Mouse (Mus musculus): ENCODE measurements around the gene Tnip1.

Gene Tnip1

DNA sequence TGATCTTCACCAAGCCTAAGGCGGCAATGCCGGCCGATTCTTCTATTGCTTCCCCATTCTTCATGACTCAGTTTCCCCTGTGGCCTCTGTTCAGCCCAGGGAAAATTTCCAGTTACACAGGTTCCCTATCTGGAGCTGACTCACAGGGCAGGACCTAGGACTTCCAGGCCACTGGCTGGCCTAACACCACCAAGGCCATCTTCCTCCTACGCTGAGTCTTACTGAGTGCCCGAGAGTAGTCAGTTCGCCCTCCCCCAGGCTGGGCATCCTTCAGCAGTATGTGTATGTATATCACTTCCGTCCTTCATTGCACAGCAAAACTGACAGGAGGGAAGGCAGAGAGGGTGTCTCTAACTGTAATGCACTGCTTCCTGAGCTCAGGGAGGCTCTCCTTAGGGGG, 28.5 kb downstream of the Tnip1 start:
- DNase-seq (ENCODE audit: inconsistent ontology term), result no peak

DNA sequence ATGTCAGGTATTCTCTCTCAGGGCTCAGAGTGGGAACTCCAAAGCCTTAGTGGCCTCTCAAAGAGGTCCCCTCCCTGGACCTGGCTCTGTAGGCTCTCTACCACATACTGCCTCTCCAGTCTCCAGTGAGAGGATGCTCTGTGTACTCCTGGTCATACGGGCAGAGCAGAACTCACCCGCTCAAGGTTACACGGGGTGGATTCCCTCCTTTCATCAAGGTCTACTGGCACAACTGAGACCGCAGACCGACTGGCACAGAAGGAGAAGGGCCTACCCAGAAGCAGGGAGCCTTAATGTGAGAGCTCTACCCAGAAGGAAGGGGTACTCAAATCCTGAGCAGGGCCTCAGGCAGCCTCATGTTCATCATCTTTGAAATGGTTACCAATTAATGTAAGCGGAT, 30.2 kb downstream of the Tnip1 start:
- DNase-seq (ENCODE audit: inconsistent ontology term), result no peak

DNA sequence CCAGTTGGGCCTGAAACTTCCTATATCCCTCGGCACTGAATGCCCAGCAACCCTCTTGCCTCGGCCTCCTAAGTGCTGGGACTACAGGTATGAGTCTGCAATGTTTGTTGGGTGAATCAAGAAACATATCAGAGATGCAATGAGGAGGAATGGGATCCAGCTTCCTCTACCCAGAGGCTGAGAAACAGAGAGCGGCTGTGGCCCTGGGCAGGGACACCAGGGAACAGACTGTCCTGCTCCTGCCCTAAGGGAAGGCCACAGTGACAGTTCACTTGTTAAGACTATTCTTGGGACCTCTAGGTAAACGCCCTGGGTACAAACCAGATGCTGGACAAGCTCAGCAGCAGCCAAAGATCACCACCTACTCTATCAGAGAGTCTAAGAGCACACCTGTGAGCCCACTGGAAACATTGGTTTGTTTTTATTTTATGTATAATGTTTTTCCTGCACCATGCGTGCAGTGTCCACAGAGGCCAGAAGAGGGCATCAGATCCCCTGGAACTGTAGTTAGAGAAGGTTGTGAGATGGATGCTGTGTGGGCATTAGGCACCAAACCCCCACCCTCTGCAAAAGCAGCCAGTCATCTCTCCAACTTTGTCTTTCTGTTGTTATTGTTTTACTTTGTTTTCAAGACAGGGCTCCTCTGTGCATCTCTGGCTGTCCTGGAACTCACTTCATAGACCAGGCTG, 31.2 kb downstream of the Tnip1 start:
- DNase-seq (ENCODE audit: inconsistent ontology term), result no peak

DNA sequence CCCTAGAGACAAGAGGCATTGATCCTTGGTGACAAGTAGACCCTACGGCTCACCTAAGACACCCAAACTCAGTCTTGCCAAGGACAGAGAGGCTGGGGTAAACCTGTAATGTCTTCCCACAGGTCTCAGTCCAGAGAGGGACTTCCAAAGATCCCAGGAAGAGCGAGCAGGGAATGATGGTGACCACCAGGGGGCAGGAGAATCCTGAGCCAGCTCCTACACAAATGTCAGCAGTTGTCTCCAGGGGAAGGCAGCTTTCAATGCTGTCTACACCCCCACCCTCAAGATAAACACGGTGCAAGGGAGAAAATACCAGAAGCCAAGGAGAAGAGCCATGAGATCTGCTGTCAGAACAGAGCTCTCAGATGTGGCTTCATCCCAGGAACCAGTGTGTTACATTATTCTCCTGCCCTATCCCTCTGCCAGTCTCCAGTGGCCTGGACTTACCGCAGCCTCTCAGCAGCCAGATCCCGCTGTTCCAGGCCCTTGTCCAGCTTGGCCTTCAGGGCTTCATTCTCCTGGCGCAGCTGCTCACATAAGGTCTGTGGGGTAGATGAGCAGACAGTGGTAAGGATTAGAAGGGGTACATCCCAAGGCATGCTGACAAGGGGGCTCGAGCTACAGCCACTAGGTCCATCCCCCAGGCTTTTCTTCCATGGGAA, 32.3 kb downstream of the Tnip1 start:
- peak; percentile 39 for DNase-seq (ENCODE audit: inconsistent ontology term)

DNA sequence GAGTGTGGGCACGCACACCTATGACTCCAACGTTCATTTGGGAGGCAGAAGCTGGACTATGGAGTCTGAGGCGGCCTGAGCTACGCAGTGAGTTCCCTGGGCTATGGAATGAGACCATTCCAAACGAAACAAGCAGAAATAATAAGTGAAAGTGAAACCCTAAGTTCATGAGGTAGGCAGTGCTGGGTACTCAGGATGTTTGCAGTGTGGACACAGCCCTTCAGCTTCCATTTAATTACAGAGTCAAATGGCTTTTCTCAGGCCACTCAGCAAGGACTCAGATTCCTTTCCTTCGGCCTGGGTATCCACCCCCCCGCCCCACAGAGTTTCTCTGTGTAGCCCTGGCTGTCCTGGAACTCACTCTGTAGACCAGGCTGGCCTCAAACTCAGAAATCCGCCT, 33.0 kb downstream of the Tnip1 start:
- DNase-seq (ENCODE audit: inconsistent ontology term), result no peak

DNA sequence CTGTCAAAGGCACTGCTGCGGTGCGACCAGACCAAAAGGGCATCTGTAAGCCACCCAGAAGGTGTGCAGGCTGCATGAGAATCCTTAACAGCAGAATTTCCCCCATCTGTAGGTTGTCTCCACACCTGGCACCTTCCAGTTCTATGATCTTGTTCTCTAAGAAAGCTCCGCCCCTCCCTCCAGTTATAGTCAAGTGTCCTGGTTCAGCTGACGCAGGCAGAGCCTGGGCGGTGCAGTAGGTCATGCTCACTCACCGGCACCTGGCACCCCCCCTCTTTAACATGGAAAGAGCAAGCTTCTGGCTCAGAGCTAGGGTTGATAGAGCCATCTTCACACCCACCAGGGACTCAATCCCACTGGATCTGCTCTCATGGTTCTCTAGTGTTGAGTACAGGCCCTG, 33.4 kb downstream of the Tnip1 start:
- DNase-seq (ENCODE audit: inconsistent ontology term), result no peak

DNA sequence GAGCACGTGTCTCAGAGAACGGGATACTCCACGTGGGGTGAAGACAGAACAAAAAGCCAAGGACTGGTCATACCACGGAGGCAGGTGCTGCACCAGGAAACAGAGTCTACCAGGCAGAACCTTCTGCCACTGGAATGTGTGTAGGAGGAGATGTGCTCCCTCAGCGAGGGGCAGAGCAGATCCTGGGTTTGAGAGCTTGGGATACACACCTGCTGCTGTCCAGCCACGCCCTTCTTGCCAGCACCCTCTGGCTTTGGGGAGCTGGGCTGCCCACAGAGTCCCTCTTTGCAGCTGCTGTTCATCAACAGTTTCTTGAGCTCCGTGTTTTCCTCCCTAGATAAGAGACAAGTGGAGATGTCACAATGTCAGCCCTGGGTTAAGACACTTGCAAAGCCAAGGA, 33.8 kb downstream of the Tnip1 start:
- DNase-seq (ENCODE audit: inconsistent ontology term), result no peak

DNA sequence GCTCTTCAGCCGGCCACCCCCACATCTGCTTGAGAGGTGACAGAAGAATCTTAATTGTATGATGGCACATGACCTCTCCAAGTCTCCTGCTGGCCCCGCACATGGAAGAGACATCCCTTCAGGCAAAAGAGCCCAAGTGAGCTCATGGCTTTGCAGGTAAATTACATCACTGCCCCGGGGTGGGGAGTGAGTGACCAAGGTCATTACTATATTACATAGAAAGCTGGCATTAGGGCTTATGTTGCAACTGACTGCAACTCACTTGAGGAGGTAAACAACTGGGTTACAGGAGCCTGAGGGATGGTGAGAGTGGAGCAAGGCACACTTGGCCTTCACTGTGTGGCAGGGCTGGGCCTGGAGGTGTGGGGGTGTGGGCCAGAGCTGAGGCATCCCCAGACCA, 34.5 kb downstream of the Tnip1 start:
- no peak for DNase-seq (ENCODE audit: inconsistent ontology term)

DNA sequence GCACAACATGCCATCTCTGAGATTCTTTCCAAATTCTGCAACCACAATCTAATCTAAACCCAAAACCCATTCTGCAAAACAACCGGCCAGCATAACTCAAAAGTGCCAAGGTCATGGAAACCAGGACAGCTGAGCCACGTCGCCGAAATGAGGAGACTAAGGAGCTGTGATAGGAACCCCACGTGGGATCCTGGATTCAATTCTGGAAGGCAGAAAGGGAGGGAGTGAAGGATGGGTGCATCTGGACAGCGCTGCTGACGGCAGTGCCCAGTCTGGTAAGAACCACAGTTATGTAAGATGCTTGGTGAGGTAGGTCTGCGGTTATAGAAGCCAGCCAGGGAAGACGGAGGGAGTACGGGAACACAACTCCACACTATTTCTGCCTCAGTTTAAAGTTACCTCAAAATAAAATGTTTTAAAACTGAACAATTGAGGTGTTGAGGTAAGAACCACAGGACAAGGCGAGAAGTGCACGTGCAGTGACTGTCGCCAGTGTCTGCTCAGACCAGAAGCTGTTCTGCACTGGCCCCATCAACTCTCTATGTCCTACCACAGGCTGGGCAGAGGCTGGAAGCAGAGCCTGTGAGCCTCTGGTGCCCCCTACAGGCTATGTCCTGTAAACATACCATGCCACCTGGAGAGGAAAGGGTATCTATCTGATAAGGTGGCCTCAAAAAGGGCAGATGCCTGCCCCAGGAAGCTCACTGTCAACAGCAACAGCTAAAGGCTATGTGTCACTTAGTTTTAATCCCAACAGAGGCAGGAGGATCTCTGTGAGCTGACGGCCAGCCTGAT, 35.2 kb downstream of the Tnip1 start:
- DNase-seq (ENCODE audit: inconsistent ontology term), result peak; percentile 33

DNA sequence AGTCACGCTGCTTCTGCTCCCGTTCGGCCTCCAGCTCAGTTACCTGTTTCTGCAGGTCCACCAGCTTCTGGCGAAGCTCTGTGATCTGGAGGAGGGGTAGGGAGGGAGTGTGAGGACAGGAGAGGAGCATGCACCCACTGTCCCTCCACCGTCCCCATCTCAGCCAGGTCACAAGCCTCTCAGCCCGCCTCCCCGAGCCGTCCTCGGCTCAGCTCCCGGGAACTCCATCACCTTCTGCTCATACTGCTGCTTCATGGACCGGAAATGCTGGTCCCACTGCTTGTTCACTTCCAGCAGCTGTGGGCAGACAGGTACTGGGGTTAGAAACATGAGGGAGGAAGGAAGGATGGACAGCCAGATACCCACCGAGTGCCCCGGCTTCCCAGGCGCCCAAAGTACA, 38.6 kb downstream of the Tnip1 start:
- no peak for DNase-seq (ENCODE audit: inconsistent ontology term)

DNA sequence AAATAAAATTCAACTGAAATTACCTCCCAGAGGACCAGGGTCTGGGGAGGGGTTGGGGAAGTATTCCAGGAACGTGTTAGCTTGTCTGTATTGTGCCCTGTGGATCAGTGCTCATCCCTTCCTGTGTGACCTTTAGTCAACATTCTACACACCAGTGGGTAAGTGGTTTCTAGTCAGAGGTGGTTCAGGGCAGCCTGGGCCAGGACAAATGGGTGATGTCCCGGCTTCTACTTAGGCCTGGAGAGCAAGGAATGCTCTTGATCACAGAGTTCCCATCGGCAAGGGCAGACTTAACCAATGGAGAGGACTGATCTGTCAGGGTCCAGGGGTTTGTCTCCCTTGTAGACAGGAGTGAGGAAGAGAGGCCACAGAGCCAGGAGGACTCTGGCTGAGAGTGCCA, 40.2 kb downstream of the Tnip1 start:
- DNase-seq (ENCODE audit: inconsistent ontology term), result no peak

DNA sequence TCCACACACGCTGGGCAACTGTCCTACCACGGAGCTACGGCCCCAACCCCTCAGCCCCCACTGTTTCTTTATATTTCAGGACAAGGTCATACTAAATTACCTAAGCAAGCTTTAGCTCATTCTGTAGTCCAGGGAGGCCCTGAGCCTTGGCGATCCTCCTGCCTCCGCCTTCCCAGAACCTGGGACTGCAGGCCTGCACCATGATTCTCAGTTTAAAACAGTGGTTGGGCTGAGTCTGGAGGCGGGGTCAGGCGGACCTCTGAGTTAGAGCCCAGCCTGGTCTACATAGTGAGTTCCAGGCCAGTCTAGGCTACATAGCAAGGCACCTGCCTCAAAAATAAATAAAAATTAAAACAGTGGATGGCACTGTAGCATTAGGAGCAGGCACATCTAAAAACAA, 40.9 kb downstream of the Tnip1 start:
- no peak for DNase-seq (ENCODE audit: inconsistent ontology term)

DNA sequence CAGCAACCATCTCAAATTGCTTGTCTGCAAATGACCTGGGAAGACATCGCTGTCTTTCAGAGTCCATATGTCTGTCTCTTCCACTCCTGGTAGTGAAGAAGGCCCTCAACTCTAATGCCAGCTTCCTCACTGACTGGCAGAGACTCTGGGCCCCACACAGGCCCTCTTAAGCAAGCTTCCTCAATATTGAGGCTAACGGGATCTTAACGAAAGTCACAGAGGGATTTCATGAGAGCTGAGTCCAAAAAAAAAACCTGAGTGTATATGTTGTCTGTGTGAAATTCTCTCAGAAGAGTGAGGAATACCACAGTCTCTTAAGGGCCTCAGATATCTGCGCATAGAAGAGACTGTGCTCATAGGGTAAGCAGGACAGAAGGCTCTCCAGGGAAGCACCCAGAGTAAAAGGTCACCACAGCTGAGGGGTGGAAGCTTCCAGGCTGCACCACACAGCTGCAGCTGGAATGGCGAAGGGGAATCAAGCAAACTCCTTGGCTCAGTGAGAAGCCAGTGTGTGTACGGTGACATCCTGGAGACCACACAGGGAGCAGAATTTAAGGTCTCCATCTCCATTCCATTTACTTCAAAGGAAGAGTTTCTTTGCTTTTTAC, 41.6 kb downstream of the Tnip1 start:
- DNase-seq (ENCODE audit: inconsistent ontology term), result no peak

DNA sequence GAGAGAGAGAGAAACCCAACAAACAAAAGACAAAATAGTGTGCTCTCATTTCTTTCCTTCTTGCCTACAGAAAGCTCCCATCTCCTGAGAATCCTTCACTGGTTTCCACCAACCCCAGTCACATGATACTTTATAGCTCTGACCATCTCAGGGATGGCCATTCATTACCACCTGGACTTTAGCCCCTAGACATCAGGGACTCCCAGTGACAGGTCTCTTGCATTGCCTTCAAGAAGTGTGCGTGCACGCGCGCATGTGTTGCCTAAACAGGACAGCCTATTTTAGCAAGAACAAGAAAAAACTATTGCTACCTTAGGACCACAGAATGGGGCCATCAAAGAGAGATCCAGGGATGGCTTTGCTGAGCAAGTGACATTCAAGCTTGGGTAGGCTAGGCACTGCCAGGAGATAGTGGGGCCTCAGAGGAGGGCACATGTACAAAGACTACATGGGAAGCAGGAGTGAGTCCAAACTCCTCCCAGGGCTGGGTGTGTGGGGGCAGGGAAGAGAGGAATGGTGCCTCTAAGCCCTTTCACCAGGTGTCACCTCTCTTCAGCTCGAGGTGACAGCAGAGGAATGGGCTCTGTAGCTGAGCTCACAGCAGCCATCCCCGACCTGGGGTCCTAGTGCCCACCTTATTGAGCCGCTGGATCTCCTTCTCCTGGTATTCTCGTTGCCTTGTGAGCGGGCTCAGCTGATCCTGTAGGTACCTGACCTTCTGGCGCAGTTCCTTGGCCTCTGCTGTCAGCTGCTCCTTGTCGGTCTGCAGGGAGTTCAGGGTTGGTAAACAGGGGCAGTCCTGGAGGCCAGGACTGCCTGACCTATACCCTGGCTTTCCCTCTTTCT, 42.4 kb downstream of the Tnip1 start:
- no peak for DNase-seq (ENCODE audit: inconsistent ontology term)

DNA sequence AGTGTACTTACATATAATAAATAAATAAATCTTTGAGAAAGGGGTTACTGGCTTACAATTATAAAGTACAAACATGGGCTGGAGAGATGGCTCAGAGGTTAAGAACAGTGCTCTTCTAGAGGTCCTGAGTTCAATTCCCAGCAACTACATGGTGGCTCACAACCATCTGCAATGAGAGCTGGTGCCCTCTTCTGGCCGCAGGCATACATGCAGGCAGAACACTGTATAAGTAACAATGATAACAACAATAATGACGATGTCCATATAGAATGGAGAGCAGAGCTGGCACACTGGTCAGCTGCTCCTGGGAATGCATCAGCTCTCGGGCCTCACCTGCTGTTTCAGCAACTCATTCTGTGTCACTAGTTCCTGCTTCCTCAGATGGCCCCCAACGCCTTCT, 44.4 kb downstream of the Tnip1 start:
- no peak for DNase-seq (ENCODE audit: inconsistent ontology term)

DNA sequence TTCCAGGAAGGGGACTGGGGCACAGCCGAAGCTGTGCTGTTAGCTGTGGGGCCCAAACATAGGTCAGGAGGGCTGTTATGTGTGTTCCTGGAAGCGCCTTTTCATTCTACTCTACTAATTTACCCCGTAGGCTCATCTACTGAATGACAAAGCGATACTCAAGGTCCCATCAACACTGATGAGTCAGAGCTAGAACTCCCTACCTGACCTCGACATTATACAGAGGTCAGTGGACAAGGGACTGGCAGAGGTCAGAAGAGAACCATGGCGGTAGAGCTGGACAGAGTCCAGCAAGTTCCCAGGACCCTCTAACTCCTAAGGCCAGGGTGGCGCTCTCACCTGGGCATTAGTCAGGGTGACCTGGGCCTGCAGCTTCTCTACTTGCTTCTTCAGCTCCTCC, 45.3 kb downstream of the Tnip1 start:
- no peak for DNase-seq (ENCODE audit: inconsistent ontology term)

DNA sequence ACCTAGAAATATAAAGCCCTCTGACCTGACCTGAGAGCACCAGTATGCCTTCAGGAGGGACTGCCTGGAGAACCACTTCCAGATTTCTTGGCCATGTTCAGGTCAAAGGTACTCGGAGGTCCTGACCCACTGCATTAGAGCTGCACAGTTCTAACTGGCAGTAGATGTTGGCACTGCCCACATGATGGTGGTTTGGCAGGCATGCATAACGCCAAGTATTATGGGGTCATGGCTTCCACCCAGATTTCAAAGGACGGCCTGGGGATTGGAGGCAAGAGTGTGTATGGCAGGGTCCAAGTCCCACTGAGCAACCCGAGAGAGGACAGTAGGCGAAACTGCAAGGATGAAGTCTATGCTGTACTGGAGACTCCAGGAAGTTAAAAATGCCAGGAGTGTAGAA, 48.9 kb downstream of the Tnip1 start:
- DNase-seq (ENCODE audit: inconsistent ontology term), result no peak

DNA sequence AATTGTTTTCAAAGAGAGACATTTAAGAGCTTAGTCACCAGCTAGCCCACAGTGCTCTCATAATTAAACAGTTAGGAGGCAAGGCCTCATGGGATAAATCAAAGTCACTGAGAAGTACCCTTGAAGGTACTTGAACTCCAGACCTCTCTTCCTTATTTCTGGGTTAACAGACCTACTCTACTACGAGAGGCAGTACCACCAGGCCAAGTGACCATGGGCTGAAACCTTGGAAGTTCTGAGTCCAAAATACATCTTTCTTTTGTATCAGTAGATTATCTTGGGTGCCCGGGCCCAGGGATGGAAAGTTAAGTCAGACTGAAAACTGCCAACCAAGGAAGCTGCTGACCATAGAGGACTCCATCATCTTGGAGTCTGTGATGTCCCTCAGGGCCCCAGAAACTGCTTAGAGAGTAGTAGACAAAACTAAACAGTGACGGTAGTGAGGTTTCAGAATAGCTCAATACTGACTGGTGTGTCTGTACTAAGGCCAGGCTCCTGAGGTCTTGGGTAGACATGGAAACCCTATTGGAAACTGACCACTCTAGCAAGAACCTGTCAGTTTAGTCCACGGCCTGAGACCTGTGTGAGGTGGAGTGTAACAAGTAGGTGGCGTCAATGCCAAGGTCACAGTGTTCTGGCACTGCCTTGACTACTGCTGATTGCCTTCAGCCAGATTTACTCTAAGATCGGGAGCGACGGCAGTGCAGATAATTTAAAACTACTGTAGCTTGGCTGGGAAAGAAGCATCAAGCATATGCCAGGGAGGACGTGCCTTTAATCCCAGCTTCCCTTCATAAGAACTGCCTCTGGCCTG, 50.0 kb downstream of the Tnip1 start:
- DNase-seq (ENCODE audit: inconsistent ontology term), result no peak

DNA sequence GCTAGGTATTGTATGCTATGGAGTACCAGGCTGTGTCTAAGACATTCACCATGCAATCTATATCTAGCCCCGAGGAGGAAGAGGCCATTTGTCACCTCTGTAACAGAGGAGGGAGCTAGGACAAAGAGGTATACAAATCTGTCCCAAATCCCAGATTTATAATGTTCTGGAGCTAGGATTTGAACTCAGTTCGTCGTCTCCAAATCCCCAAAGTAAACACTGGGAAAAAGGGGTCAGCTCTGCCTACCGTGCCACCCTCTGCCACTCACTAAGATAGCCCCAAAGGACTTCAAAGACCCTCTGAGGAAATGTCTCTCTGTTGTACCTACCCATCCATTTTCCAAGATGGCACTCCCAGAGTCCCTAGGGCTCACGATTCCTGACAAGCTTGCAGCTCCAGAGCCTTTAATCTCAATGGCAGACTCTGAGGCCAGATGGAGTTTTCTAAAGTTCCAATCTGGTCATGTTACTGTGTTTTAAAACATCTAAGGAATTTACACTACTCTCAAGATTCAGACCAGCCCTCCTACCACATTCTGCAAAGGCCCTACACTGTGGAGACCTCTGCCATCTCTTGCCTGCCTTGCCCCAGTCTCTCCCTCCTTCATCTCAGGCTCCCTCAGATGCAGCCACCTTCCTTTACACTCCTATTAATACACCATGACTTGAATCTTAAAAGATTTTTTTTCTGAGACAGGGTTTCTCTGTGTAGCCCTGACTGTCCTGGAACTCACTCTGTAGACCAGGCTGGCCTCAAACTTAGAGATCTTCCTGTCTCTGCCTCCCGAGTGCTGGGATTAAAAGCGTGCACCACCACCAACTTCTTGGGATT, 50.8 kb downstream of the Tnip1 start:
- no peak for DNase-seq (ENCODE audit: inconsistent ontology term)

DNA sequence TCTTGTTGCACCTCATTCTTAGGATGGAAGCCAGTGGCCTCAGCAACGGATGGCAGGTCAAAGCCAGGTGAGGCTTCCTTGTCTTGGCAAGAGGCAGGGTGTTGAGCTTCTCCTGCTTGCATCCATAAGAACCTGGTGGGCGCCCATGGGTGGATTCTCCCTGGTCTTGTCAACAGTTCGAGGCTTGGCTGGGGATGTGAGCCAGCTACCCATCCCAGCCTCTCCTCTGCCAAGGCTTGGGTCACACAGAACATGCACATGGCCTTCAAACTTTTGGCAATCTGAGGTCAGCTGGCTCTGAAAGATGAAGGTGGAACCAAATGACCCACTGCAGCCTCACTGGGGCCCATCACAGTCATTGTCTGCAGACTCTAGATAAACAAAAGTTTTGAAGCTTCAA, 51.5 kb downstream of the Tnip1 start:
- no peak for DNase-seq (ENCODE audit: inconsistent ontology term)

Measured in Muller cell, postnatal 12 days (primary cell).